Mouse (Mus musculus): ENCODE measurements around the gene Smyd1. TPM values are rescaled to one million over a fixed set of nuclear protein-coding genes. Genes with fewer than 3 reads are reported as not detected.

Smyd1 gene
- polyA plus RNA-seq, 1 experiment from 2014 or later: 0.16 TPM

DNA sequence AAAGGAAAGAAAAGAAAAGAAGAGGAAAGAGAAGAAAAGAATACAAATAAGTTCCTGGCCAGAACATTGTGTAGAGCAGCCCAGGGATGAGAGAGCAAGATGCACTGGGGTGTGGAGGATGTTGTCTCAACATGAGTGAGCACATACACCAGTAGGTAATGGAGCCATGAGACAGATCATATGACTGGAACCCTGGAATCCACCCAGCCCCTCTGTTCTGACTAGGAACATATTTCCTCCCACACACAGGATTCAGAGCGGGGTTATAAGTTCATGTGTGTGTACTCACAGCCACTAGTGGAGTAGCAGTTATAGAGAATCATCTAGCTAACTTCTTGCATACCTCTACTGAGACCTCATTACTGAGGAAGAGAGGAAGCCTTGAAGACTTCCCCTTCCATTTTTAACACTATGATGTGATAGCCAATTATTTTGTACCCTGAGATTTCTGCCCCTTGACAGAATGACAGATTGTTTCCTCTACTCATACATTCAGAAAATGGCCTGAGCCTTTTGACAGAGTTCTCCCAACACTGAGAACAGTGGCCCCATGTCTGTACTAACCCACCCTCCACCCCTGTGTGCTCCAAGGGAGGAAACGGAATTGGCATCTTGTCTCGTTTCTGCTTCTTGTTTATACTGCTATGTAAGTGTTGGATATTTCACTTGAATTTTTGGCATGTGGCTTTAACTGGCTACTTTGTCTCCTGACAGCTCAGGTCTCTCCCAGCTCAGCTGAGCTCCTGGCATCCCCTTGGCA lies 97.7 kb downstream of the Smyd1 start:
- no peaks in the 10 kb centered on the region for H3K9me3 ChIP-seq
- no peaks in the 10 kb centered on the region; the same call in 1 of the 2 replicates for H3K4me1 ChIP-seq (replicated peaks)
- H3K27ac ChIP-seq (replicated peaks): no peak overlapping the region
- H3K4me3 ChIP-seq: no peak overlapping the region
- no peak overlapping the region for H3K4me2 ChIP-seq
- 87% methylated on average over 3 of the region's 3 CpGs for WGBS
- H3K9ac ChIP-seq: no peak overlapping the region
- H3K27me3 ChIP-seq: no peaks in the 10 kb centered on the region
- no peaks in the 10 kb centered on the region for H3K36me3 ChIP-seq
- no peak for ATAC-seq (ENCODE audit: low FRiP score, low read depth)

DNA sequence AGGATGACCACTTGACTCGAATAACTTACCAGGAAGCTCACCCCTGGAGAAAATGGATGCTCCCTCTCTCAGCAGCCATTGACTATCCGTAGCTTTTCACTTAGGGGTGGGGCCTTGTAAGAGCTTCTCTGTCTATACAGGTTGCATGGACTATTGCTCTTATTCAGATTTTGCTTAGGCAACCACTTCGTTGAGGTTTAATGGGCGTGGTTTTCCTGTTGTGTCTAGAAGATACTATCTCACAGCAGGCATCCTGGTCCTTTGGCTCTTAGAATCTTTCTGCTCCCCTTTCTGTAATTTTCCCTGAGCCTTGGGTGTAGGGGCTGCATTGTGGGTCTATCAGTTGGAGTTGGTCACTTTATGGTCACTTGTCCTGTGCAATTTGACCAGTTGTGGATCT lies 100.5 kb downstream of the Smyd1 start:
- WGBS: 91% methylated on average over 4 of the region's 4 CpGs
- no peak overlapping the region for H3K4me2 ChIP-seq
- H3K27me3 ChIP-seq: no peaks in the 10 kb centered on the region
- H3K4me1 ChIP-seq (replicated peaks): no peaks in the 10 kb centered on the region
- H3K36me3 ChIP-seq: no peaks in the 10 kb centered on the region
- no peaks in the 10 kb centered on the region for H3K9me3 ChIP-seq
- no peak overlapping the region for H3K27ac ChIP-seq (replicated peaks)
- H3K4me3 ChIP-seq: no peak overlapping the region
- H3K9ac ChIP-seq: no peak overlapping the region
- ATAC-seq (ENCODE audit: low FRiP score, low read depth): no peak

DNA sequence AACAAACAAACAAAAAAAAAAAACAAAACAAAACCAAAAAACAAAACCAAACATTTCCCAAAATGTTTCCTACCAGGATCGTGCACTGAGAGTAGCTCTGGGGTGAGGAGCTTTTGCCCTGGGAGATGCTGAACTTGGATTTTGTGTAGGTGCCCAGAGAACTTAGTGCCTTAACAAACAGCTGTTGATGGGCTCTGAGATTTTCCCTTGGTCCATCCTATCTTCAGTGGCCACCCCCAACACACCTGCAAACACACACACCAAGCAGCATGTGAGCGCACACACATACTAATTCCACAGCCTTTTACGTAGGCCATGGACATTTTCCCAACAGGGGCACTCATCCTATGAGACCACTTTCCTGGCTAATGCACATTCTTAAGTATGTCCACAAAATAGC lies 109.6 kb downstream of the Smyd1 start:
- Histone ChIP-seq H3K27ac (replicated peaks) (no peak overlapping the region), H3K4me1 (replicated peaks) (no peaks in the 10 kb centered on the region), H3K4me3 (no peak overlapping the region), H3K4me2 (no peak overlapping the region), H3K9ac (no peak overlapping the region), H3K27me3 (no peaks in the 10 kb centered on the region), H3K9me3 (no peaks in the 10 kb centered on the region), H3K36me3 (no peaks in the 10 kb centered on the region)
- ATAC-seq (ENCODE audit: low FRiP score, low read depth): no peak
- WGBS: 95% methylated on average over 3 of the region's 3 CpGs

DNA sequence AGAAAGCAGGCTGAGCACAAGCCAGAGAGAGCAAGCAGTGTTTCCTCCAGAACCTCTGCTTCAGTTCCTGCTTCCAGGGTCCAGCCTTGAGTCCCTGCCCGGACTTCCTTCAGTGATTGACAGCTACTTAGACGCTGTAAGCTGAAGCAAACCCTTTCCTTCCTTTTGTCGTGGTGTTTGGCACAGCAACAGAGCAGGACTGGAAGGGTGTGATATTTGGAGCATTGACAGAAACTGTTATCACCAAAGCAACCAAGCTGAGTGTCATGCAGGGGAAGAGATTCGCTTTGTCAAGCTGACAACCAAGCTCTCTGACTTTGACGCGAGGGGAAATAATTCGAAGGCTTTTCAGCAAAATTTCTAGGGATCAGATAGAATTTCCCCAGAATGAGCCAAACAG lies 110.1 kb downstream of the Smyd1 start:
- Histone ChIP-seq H3K27ac (replicated peaks) (no peak overlapping the region), H3K4me3 (no peak overlapping the region), H3K27me3 (no peaks in the 10 kb centered on the region), H3K36me3 (no peaks in the 10 kb centered on the region), H3K4me1 (replicated peaks) (no peaks in the 10 kb centered on the region), H3K9ac (no peak overlapping the region), H3K9me3 (no peaks in the 10 kb centered on the region), H3K4me2 (no peak overlapping the region)
- ATAC-seq (ENCODE audit: low FRiP score, low read depth): no peak
- 64% methylated on average over 7 of the region's 7 CpGs for WGBS

DNA sequence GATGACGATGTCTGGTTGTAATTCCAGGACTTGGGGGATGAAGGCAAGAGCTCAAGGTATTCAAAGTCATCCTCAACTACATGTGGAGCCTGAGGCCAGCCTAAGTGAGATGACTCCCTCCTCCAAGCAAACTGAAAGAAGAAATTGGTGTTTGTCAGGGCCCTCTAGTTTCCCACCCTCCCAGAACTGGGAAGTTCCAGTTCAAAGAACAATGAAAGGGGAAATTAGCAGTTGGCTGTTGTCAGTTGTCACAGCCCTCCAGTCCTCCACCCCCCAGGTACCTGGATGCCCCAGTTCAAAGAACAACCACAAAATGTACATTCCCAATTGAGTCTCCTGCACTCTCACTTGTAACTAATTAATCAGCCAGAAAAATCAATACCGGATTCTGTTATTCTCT lies 113.3 kb downstream of the Smyd1 start:
- Histone ChIP-seq H3K4me1 (replicated peaks) (no peaks in the 10 kb centered on the region), H3K36me3 (no peaks in the 10 kb centered on the region), H3K9me3 (no peaks in the 10 kb centered on the region), H3K27ac (replicated peaks) (no peak overlapping the region), H3K4me2 (no peak overlapping the region), H3K4me3 (no peak overlapping the region), H3K9ac (no peak overlapping the region), H3K27me3 (no peaks in the 10 kb centered on the region)
- no peak for ATAC-seq (ENCODE audit: low FRiP score, low read depth)
- WGBS: 92% methylated on average over 2 of the region's 2 CpGs

DNA sequence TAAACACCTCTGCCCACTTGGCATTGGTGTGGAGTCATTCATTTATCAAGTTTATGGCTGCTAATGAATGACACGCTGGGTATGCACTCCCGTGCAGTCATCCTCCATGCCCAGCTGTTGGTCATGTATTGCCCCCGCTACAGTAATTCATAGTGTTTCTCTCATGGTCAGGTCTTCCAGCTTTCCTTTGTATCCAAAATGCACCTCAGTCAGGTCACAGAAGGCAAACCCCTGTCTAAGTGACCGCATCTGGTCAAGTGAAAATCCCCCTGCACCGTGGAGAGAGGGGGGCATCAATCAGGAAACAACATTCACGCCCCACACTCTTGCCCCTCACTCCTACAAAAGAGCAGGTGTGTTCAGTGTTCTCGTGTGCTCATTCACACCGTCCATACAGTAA lies 117.9 kb downstream of the Smyd1 start:
- no peaks in the 10 kb centered on the region for H3K9me3 ChIP-seq
- no peak overlapping the region for H3K4me2 ChIP-seq
- WGBS: 90% methylated on average over 8 of the region's 8 CpGs
- H3K27ac ChIP-seq (replicated peaks): no peak overlapping the region
- H3K27me3 ChIP-seq: no peaks in the 10 kb centered on the region
- no peaks in the 10 kb centered on the region for H3K4me1 ChIP-seq (replicated peaks)
- no peak for ATAC-seq (ENCODE audit: low FRiP score, low read depth)
- no peak overlapping the region for H3K9ac ChIP-seq
- no peaks in the 10 kb centered on the region for H3K36me3 ChIP-seq
- H3K4me3 ChIP-seq: no peak overlapping the region

DNA sequence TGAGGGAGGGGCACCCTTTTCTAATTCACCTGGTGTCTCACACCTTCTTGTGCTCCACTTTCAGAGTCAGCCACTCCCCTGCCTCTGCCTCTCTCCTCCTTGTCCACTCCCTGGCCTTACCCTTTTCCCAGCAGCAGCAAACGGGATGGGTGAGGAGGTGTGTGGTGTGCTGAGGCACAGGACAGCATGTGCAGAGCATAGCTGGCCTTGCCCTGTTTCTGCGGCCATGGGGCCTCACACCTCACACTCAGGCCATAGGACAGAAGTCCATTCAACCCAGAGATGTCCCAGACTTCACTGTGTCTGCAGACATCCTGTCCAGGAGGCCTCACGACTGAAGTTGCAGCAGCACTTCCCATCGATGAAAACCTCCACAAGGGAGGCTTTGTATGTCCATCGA lies 118.4 kb downstream of the Smyd1 start:
- Histone ChIP-seq H3K9me3 (no peaks in the 10 kb centered on the region), H3K4me3 (no peak overlapping the region), H3K27me3 (no peaks in the 10 kb centered on the region), H3K9ac (no peak overlapping the region), H3K4me2 (no peak overlapping the region), H3K27ac (replicated peaks) (no peak overlapping the region), H3K36me3 (no peaks in the 10 kb centered on the region), H3K4me1 (replicated peaks) (no peaks in the 10 kb centered on the region)
- ATAC-seq (ENCODE audit: low FRiP score, low read depth): no peak
- 91% methylated on average over 5 of the region's 5 CpGs for WGBS

DNA sequence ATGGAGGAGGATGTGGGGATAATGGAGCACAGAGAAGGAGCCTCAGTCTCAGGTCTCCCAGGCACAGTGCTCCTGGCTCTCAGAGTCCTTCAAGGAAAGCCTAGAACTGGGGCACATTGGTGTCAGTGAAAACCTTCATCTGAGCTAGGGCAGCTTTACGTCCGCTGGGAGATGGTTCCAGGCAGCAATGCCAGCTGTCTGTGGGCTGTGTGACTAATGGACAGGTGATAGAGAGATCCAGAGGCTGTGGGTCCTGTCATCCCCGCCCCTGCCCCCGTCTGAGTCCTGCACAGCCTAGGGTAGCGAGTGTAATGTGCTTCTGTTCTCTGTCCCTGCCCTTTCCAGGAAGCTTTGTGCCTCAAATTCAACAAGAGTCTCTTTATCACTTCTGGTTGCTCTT lies 120.1 kb downstream of the Smyd1 start:
- no peak for ATAC-seq (ENCODE audit: low FRiP score, low read depth)
- 69% methylated on average over 5 of the region's 5 CpGs for WGBS
- H3K36me3 ChIP-seq: no peaks in the 10 kb centered on the region

DNA sequence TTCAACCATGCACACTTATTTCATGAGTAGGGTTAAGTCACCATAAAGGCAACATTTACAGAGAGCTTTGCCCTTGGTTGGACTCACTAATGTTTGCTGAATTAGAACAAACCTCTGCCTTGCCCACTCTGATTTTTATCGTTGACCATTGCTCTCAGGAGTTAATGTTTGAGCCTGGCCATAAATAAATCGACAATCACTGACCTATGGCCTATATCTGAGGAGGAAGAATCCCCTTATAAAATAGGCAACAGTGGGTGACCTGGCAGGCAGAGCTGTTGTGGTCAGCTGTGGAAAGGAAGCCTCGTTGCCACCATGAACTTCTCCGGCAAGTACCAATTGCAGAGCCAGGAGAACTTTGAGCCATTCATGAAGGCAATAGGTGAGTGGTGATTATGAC lies 122.4 kb downstream of the Smyd1 start, which contains the start of gene Fabp1:
Gene Fabp1, plus strand, starts transcription at position 216 of the 400 bp plus-strand sequence.
- no peak within 1 kb of the TSS for H3K9ac ChIP-seq
- H3K27me3 ChIP-seq: no peaks in the 10 kb centered on the region
- H3K36me3 ChIP-seq: no peaks in the 10 kb centered on the region
- ATAC-seq (ENCODE audit: low FRiP score, low read depth): no peak
- WGBS: 86% methylated on average over 4 of the region's 4 CpGs
- H3K4me2 ChIP-seq: no peak within 1 kb of the TSS
- no peak within 1 kb of the TSS for H3K4me3 ChIP-seq
- no peaks in the 10 kb centered on the region for H3K9me3 ChIP-seq
- H3K27ac ChIP-seq (replicated peaks): no peak within 1 kb of the TSS
- no peaks in the 10 kb centered on the region for H3K4me1 ChIP-seq (replicated peaks)

More for the DNA sequence above, 120.1 kb downstream of the Smyd1 start:
- Histone ChIP-seq H3K27ac (replicated peaks) (no peak overlapping the region), H3K4me1 (replicated peaks) (no peaks in the 10 kb centered on the region), H3K9me3 (no peaks in the 10 kb centered on the region), H3K4me2 (no peak overlapping the region), H3K4me3 (no peak overlapping the region), H3K9ac (no peak overlapping the region), H3K27me3 (no peaks in the 10 kb centered on the region)

DNA sequence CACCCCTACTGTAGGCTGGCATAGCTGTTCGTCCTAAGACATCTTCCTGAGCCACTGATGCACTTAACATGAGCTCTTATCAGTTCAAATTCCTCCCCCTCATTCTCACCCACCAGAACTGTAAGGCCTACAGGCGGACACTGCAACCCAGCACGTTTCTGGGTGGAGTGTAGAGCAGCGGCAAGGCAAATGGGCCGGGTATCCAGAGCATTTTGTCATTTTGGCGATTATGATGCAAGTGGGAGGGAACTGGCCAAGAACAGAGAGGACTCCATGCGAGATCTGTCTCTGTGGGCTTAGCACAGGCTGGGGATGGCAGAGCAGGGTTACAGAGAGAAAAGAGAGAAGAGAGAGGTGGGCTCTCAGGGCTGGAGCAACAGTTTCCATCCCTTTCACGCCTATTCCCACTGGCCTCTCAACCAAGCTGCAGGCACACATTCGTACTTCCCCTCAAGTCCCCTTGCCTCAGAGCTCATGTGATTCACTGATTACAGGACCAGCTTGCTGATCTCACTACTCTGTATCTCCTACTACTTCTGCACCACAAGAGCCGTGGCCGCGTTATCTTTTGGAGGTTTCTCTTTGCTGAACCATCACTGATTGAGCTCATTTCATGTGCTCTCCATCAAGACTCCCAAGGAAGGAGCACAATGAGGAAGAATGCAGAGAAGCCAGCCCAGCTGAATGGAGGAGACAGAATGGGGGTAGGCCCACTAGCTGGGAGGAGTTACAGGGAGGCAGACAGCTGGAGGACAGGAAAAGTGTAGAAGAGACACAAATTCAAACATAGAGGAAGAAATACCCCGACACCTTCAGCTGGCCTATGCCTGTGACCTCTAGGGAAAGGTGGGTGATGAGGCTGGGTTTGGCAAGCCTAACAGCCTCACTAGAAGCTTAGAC lies 124.1 kb downstream of the Smyd1 start:
- Histone ChIP-seq H3K27me3 (no peaks in the 10 kb centered on the region), H3K4me3 (no peak overlapping the region), H3K4me1 (replicated peaks) (no peaks in the 10 kb centered on the region), H3K27ac (replicated peaks) (no peak overlapping the region), H3K9ac (no peak overlapping the region), H3K9me3 (no peaks in the 10 kb centered on the region), H3K4me2 (no peak overlapping the region), H3K36me3 (no peaks in the 10 kb centered on the region)
- 89% methylated on average over 13 of the region's 13 CpGs for WGBS
- ATAC-seq (ENCODE audit: low FRiP score, low read depth): no peak

DNA sequence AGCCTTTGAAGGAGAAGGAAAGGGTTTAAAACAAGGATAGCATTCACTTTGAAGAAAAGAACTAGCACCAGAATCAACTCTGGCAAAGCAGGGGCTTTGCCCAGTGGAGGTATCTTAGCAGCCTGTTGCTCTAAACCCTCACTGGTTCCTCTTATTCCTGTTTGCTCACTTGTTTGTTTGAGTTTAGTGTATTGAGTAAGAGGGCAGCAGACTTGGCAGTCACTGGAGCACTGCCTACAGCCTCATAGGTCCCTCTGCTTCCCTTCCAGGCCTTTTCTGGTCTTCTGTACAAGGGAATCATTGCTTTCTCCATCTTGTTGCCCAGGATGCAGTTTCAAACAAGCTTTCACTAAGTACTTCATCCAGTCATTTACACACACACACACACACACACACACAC lies 125.9 kb downstream of the Smyd1 start:
- Histone ChIP-seq H3K4me3 (no peak overlapping the region), H3K4me1 (replicated peaks) (no peaks in the 10 kb centered on the region), H3K4me2 (no peak overlapping the region), H3K9me3 (no peaks in the 10 kb centered on the region), H3K36me3 (no peaks in the 10 kb centered on the region), H3K27ac (replicated peaks) (no peak overlapping the region), H3K9ac (no peak overlapping the region), H3K27me3 (no peaks in the 10 kb centered on the region)
- no peak for ATAC-seq (ENCODE audit: low FRiP score, low read depth)

DNA sequence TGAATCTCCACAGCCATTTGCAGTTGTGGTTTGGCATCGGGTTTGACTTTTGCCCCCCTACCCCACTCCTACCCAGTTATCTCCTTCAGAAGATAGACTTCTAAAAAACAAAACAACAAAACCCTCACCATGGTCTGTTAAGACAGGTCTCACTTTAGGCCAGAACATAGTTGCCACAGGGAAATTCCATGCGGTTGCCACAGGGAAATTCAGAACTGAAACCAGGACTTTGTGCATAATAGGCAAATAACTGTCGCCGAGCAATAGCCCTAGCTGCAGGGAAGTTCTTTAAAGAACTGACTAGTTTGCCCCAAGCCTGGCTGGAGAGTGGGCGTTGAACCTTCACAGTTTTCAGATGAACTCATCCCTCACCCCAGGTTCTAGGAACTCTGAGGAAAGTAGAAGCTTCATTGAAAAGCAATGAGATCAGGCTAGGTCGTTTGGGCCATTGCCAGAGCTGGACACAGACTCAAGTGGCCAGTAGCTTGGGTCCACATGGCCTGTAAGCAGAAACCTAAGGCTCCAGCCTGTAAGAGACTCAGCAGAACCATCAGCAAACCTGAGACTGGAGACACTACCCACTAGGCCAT lies 128.8 kb downstream of the Smyd1 start:
- no peak for ATAC-seq (ENCODE audit: low FRiP score, low read depth)
- WGBS: 78% methylated on average over 6 of the region's 6 CpGs
- Histone ChIP-seq H3K36me3 (no peaks in the 10 kb centered on the region), H3K4me2 (no peak overlapping the region), H3K9ac (no peak overlapping the region), H3K27me3 (no peaks in the 10 kb centered on the region), H3K27ac (replicated peaks) (no peak overlapping the region), H3K4me3 (no peak overlapping the region), H3K9me3 (no peaks in the 10 kb centered on the region), H3K4me1 (replicated peaks) (no peaks in the 10 kb centered on the region)
